Mouse (Mus musculus) natural killer cell, adult 2 months (primary cell): ENCODE measurements around the gene Cbln4.

Experiments
- DNase-seq, 2 experiments: peaks; one replicate each; pipeline ENCODE4 v3.0.0; 2022; ENCODE audit warnings: low spot score in 2 of 2

The Cbln4 gene

GRCm38 (mm10) chr2:172043235-172043610 lies at the start of gene Cbln4:
Cbln4 (minus strand) TSS chr2:172043466.
- no peak for DNase-seq

- DNase-seq, result no peak
Measured at GRCm38 (mm10) chr2:172078596-172078995, 35.3 kb upstream of the Cbln4 start.

GRCm38 (mm10) chr2:172076295-172076694 lies 33.0 kb upstream of the Cbln4 start:
- no peak for DNase-seq

- DNase-seq, result no peak
Measured at GRCm38 (mm10) chr2:172062876-172063275, 19.6 kb upstream of the Cbln4 start.

GRCm38 (mm10) chr2:172059747-172060146 lies 16.5 kb upstream of the Cbln4 start:
- no peak for DNase-seq

DNA sequence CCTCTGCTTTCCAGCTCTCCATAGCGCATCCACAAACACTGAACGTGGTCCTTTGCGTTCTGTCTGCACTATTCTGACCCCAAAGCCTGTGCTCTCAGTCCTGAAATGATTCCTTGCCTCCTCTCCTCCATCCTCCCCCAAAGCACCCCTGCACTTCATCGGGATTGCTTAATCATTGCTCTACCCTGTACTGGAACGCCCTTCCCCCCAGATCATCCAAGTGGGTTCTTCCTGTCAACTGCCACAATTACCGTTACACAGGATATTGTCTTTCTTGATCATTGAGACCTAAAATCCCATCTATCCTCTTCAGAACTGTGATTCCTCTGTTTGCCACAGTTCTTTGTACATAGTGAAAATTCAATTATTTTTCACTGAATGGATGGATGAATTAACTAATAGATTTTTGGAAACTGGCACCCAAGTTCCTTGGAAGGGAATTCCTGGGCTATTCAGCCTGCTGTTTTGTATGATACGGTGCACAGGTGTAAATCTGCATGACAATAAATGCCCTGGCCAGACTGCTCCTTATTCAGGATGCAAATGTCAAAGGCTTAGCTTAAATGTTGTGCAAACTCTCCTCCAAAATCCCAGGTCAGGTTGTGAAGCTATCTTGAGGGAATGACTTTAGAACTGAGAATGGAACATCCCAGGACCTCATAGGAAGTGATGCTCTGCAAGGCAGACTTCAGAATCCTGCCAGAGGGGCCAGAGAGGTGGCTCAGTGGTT lies 15.8 kb upstream of the Cbln4 start:
- DNase-seq, result no peak

GRCm38 (mm10) chr2:172046002-172046401 lies 2.7 kb upstream of the Cbln4 start:
- no peak for DNase-seq

- DNase-seq, result no peak
Measured at GRCm38 (mm10) chr2:172042607-172043234, 545 bp downstream of the Cbln4 start.

DNA sequence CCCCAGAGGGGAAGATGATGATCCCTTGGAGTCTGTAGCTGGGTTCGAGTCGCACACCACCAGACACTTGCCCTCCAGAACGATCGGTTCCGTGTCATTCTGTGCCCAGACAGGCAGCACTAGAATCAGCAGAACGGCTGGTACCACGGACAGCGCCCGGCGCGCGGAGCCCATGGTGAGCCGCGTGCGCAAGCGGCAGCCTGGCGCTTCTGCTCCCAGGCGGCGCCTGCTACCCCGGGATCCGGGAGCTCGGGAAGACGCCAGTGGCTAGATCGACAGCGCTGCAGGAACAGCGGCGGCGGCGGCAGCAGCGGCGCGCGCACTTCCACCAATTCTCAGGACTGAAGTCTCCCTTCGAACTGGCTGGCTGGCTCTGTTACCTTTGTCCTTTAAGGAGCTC lies 1.1 kb downstream of the Cbln4 start:
- no peak for DNase-seq

DNA sequence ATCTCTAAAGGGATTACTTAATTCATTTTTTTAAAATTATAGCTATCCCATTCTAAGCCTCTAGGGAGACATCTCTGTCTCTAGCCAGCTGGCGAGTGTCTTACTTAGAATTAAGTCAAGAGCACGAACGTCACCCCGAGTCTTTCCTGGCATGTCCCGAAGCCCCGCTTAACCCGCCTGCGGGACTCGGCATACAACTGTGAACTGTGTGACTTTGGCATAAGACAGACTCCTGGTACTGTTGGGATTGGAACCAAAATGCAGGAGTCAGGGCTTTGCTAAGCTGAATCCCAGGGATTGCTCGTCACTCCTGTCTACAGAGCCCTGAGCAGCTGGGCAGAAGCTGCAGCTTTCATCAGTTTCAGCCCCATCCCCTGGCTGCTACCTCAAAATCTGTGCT lies 2.4 kb downstream of the Cbln4 start:
- no peak for DNase-seq

GRCm38 (mm10) chr2:172039601-172040000 lies 3.7 kb downstream of the Cbln4 start:
- DNase-seq, result no peak

- no peak for DNase-seq
Measured at GRCm38 (mm10) chr2:172034281-172034680, 9.0 kb downstream of the Cbln4 start.

DNA sequence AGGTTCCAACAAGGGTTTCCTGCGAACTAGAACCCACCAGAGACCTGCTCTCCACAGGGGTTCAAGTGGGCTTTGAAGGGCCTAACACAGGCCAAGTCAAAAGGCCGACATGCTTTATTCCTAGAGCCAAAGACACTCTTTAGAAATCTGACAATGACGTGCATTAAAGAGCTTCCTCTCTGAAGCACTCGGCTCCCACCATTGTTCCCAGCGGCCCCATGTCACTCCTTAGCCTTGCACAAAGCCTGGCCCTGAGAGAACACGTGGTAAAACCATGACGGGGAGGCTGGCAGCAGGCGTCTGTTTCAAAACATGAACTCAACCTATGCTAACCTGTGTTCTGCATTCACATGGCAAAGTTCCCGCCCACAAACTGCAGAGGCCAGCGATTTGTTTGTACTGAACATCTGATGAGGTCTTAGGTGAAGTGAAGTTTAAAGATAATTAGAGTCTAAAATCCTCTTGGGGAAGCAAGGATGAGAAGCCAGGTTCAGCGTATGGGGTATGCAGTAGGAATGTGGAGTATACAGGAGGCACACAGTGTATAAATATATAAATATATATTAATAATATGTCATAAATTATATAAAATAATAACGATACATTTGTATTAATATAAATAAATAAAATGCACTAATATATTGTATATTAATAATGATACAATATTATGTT lies 17.7 kb downstream of the Cbln4 start:
- no peak for DNase-seq

- DNase-seq, result no peak
Measured at GRCm38 (mm10) chr2:172006726-172007125, 36.5 kb downstream of the Cbln4 start.

DNA sequence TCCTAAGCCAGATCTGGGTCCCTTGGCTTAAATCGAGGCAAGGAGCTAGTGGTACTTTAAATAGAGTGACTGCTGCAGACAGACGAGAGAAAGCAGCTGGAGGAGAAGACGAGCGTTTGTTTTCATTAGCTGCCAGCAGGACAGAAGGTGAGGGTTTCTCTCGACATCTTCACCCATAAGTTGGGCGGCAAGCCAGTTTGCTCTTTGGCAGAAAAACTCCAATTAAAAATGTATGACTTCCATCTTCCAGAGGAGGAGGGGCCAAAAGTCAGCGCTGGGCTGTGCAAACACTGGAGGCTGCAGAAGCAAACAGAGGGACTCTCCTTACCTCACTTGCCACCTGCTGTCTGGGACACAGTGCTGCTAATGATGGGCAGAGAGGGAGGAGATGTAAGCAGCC lies 37.3 kb downstream of the Cbln4 start:
- no peak for DNase-seq

DNA sequence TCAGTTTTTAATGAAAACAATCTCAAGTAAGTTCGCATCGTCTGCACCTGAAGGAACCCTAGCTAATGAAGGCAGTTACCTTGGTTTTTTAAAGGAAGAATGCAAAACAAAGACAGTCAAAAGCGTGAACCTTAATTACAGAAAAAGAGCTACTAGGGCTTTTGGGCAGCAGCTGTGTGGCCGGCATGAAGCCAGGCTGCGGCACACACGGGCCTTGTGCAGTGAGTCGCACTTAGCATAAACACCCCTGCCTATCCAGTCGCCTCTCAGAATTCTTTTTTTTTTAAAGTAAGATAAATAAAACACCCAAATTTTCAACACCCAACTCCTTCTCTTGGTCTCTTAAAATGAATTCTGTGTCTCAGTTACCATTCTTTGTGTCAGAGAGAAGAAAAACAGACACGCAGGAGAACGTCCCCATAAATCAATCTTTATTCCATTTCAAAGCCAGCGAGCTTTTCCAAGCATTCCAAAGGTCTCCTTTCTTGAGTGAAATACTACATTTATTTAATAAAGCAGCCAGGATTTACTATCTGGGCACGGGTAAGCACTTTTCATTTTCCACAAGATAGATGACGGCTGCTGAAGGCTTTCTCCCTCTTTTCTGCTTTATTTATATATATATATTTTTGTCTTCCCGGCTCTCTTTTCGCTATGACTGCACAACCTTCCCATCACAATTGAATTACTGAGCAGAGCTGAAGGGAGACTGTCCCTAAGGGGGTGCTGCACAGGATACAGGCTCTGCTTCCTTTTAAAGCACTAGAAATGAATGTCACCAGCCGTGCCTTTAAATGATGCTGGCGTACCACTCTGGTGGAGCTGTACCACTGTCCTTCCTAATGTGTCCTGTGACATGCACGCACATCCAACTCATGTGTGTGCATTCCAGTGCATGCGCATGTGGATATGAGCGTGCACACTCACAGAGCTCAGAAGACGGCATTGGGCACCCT lies 39.0 kb downstream of the Cbln4 start:
- no peak for DNase-seq

DNA sequence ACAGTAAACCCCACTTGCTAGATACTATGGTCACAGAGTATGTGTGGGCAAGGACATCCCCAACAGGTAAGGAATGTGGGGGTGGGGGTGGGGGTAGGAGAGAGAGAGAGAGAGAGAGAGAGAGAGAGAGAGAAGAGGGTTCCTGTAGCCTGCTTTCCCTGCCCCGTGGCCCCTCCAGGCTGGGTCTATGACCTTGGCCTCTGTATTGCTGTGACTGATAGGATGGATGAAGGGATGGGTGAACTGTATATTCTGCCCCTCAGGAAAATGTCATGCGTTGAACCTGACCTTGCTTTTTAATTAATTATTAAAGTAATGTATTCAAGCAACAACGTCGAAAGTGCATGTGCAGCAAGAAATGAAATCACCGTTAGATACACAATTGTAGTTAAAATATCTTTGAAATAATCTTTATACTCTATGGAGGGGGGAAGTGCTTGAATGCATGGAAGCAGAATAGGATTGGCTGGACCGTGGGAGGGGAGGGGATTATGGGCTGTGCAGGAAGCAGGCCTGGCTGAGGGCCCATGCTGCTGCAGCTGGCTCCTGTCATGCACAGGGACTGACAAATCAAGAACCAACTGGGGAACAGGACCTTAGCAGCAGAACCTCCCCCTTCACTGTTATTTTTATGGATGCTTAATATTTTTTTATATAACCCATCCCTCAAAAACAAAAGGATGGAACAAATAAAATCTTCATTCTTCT lies 46.1 kb downstream of the Cbln4 start:
- no peak for DNase-seq

DNA sequence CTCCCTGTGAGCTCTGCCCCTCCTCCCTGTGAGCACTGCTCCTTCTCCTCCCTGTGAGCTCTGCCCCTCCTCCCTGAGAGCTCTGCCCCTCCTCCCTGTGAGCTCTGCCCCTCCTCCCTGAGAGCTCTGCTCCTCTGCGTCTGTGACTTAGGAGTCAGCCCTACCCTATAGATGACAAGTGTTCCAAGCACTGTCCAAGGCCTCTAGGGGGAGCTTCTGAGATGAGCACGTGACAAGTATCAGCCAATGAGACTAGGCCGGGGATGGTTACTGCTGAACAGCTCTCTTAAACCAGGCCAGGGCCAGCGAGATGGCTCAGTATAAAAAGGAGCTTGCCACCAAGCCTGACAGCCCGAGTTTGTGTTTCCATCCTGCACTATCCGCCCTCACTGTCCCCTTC lies 48.4 kb downstream of the Cbln4 start:
- DNase-seq, result no peak

DNA sequence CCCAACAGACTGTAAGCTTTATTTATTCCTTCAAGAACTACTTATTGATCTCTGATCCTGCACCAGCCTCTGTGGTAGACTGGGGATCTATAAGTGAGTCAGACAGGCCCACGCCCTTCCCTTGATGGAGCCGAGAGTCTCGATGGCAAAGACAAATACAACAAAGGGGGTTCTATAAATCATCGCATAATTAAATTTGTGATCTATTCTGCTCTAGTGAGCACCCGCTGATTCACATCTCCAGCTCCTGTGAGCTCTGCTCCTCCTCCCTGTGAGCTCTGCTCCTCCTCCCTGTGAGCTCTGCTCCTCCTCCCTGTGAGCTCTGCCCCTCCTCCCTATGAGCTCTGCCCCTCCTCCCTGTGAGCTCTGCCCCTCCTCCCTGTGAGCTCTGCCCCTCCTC lies 49.0 kb downstream of the Cbln4 start:
- DNase-seq, result no peak

- no peak for DNase-seq
Measured at GRCm38 (mm10) chr2:171986686-171987085, 56.6 kb downstream of the Cbln4 start.
